Mouse (Mus musculus) embryonic facial prominence, embryonic 15.5 days (tissue): ENCODE measurements at regions not wholly inside any gene's neighbourhood (a gene's known extent, or its start where the extent isn't known, plus 50 kb on each side); places are given as distances from the start of the nearest gene placed in this dataset.
"Not testable (repeated sequence)": the region's sequence is repeated elsewhere in the genome, so short reads cannot be mapped to it uniquely, and the experiment has no call there.

Experiments used
- ATAC-seq: fragments of 200-750 bp; cut with Nextera tagmentation; 2 replicates; pipeline ENCODE4 v1.8.0; 2017; ENCODE audit warnings: low read depth, moderate TSS enrichment; ENCODE audit not compliant: insufficient number of reproducible peaks, low FRiP score, low TSS enrichment
- H3K27ac ChIP-seq: fragments of 300-500 bp; sonication (generic); replicated peaks from 2 replicates; pipeline ENCODE4 v1.5.1; 2015; ENCODE audit warnings: mild to moderate bottlenecking, inconsistent platforms
- H3K27me3 ChIP-seq: fragments of 300-500 bp; sonication (generic); 2 replicates; pipeline ENCODE4 v1.6.1; 2015; ENCODE audit warnings: inconsistent platforms
- H3K36me3 ChIP-seq: fragments of 300-500 bp; sonication (generic); 2 replicates; pipeline ENCODE4 v1.6.1; 2015; ENCODE audit warnings: mild to moderate bottlenecking, inconsistent platforms
- H3K4me1 ChIP-seq: fragments of 300-500 bp; sonication (generic); 2 replicates; pipeline ENCODE4 v1.6.1; 2015; ENCODE audit warnings: inconsistent platforms
- H3K4me2 ChIP-seq: fragments of 300-500 bp; sonication (generic); replicated peaks from 2 replicates; pipeline ENCODE4 v1.6.1; 2015; ENCODE audit warnings: mild to moderate bottlenecking, inconsistent platforms
- H3K4me3 ChIP-seq: fragments of 300-500 bp; sonication (generic); replicated peaks from 2 replicates; pipeline ENCODE4 v1.5.1; 2015; ENCODE audit warnings: mild to moderate bottlenecking, inconsistent platforms
- H3K9ac ChIP-seq: fragments of 300-500 bp; sonication (generic); 2 replicates; pipeline ENCODE4 v1.6.1; 2015; ENCODE audit warnings: inconsistent platforms
- H3K9me3 ChIP-seq: fragments of 300-500 bp; sonication (generic); replicated peaks from 2 replicates; pipeline ENCODE4 v1.6.1; 2016; ENCODE audit warnings: inconsistent platforms
- WGBS: fragments of 180-500 bp; shearing (Covaris S2); methylation state at CpG from one replicate; pipeline ENCODE4 v1.1.7; 2015; 5-methylcytosine and 5-hydroxymethylcytosine counted together

GRCm38 (mm10) chr4:81624111-81624510 is 181.5 kb upstream of the Mpdz start:
- no peak overlapping the region for H3K4me2 ChIP-seq
- H3K36me3 ChIP-seq, result no peaks in the 10 kb centered on the region
- ATAC-seq, result no peak
- no peak overlapping the region for H3K4me3 ChIP-seq
- H3K9ac ChIP-seq, result no peak overlapping the region
- no peak overlapping the region for H3K27ac ChIP-seq
- H3K9me3 ChIP-seq, result no peaks in the 10 kb centered on the region
- 0 out of 2 replicates have a peak, but pooled peaks cover 10% of the 10 kb centered on the region for H3K4me1 ChIP-seq
- no peaks in the 10 kb centered on the region for H3K27me3 ChIP-seq
- WGBS, result 74% methylated on average over 4 of the region's 4 CpGs

- no peaks in the 10 kb centered on the region for H3K27me3 ChIP-seq
- no peaks in the 10 kb centered on the region for H3K36me3 ChIP-seq
- 59% methylated on average over 8 of the region's 8 CpGs for WGBS
- H3K9me3 ChIP-seq, result no peaks in the 10 kb centered on the region
- H3K27ac ChIP-seq, result no peak overlapping the region
- no peak overlapping the region for H3K4me2 ChIP-seq
- 0 out of 2 replicates have a peak, but pooled peaks cover 3% of the 10 kb centered on the region for H3K4me1 ChIP-seq
- H3K4me3 ChIP-seq, result no peak overlapping the region
- ATAC-seq, result no peak; the same call in 1 of the 2 replicates
- H3K9ac ChIP-seq, result no peak overlapping the region
These were observed 178.9 kb upstream of the Mpdz start for GRCm38 (mm10) chr4:81621391-81622137.

- Histone ChIP-seq H3K9me3 (no peaks in the 10 kb centered on the region), H3K27me3 (no peaks in the 10 kb centered on the region), H3K4me3 (no peak overlapping the region), H3K4me2 (no peak overlapping the region), H3K36me3 (no peaks in the 10 kb centered on the region), H3K27ac (no peak overlapping the region), H3K4me1 (no peaks in the 10 kb centered on the region), H3K9ac (no peak overlapping the region)
- no peak for ATAC-seq
- WGBS, result 60% methylated on average over 5 of the region's 5 CpGs
These were observed 174.6 kb upstream of the Mpdz start for GRCm38 (mm10) chr4:81617191-81617590.

- Histone ChIP-seq H3K36me3 (no peaks in the 10 kb centered on the region), H3K9me3 (no peaks in the 10 kb centered on the region), H3K27me3 (no peaks in the 10 kb centered on the region), H3K4me2 (no peak overlapping the region), H3K27ac (no peak overlapping the region), H3K9ac (no peak overlapping the region), H3K4me1 (no peaks in the 10 kb centered on the region), H3K4me3 (no peak overlapping the region)
- 47% methylated on average over 2 of the region's 2 CpGs for WGBS
- ATAC-seq, result no peak
These were observed 168.6 kb upstream of the Mpdz start for GRCm38 (mm10) chr4:81611191-81611590.

GRCm38 (mm10) chr4:81600396-81600795 is 157.8 kb upstream of the Mpdz start:
- Histone ChIP-seq H3K9me3 (no peaks in the 10 kb centered on the region), H3K4me1 (no peaks in the 10 kb centered on the region), H3K27me3 (no peaks in the 10 kb centered on the region), H3K4me2 (no peak overlapping the region), H3K9ac (no peak overlapping the region), H3K36me3 (no peaks in the 10 kb centered on the region), H3K27ac (no peak overlapping the region), H3K4me3 (no peak overlapping the region)
- WGBS, result 86% methylated on average over 5 of the region's 5 CpGs
- no peak for ATAC-seq

- Histone ChIP-seq H3K27ac (no peak overlapping the region), H3K9me3 (no peaks in the 10 kb centered on the region), H3K4me2 (no peak overlapping the region), H3K4me3 (no peak overlapping the region), H3K27me3 (no peaks in the 10 kb centered on the region), H3K9ac (no peak overlapping the region), H3K4me1 (no peaks in the 10 kb centered on the region), H3K36me3 (no peaks in the 10 kb centered on the region)
- 59% methylated on average over 4 of the region's 4 CpGs for WGBS
- ATAC-seq, result peak; percentile 29; the same call in 1 of the 2 replicates
These were observed 154.8 kb upstream of the Mpdz start for GRCm38 (mm10) chr4:81597390-81597789.

GRCm38 (mm10) chr4:81593431-81593830 is 150.8 kb upstream of the Mpdz start:
- WGBS, result 76% methylated on average over 3 of the region's 3 CpGs
- not testable (repeated sequence) for ATAC-seq, H3K9me3 ChIP-seq, H3K27ac ChIP-seq, H3K4me2 ChIP-seq, H3K27me3 ChIP-seq, H3K9ac ChIP-seq, H3K4me1 ChIP-seq, H3K36me3 ChIP-seq, H3K4me3 ChIP-seq

GRCm38 (mm10) chr4:81582546-81582945 is 139.9 kb upstream of the Mpdz start:
- Histone ChIP-seq H3K27me3 (no peaks in the 10 kb centered on the region), H3K9ac (no peak overlapping the region), H3K4me2 (no peak overlapping the region), H3K27ac (no peak overlapping the region), H3K36me3 (no peaks in the 10 kb centered on the region), H3K9me3 (no peaks in the 10 kb centered on the region), H3K4me1 (peaks cover 22% of the 10 kb centered on the region), H3K4me3 (no peak overlapping the region)
- ATAC-seq, result no peak
- WGBS, result 16% methylated on average over 2 of the region's 2 CpGs

- Histone ChIP-seq H3K4me3 (no peak overlapping the region), H3K4me2 (0 out of 2 replicates have a peak overlapping the region, but pooled peaks have one; percentile 25), H3K9ac (no peak overlapping the region), H3K4me1 (peaks cover 22% of the 10 kb centered on the region), H3K27me3 (no peaks in the 10 kb centered on the region), H3K27ac (peak overlapping the region; percentile 85), H3K36me3 (no peaks in the 10 kb centered on the region), H3K9me3 (no peaks in the 10 kb centered on the region)
- WGBS, result 41% methylated on average over 8 of the region's 8 CpGs
- ATAC-seq, result no peak
These were observed 137.9 kb upstream of the Mpdz start for GRCm38 (mm10) chr4:81580553-81580952.

- Histone ChIP-seq H3K9me3 (no peaks in the 10 kb centered on the region), H3K4me3 (no peak overlapping the region), H3K4me2 (peak overlapping the region; percentile 25; the same call in 1 of the 2 replicates), H3K9ac (no peak overlapping the region), H3K36me3 (no peaks in the 10 kb centered on the region), H3K27ac (peak overlapping the region; percentile 85), H3K4me1 (peaks cover 22% of the 10 kb centered on the region), H3K27me3 (no peaks in the 10 kb centered on the region)
- WGBS, result 25% methylated on average over 8 of the region's 8 CpGs
- no peak for ATAC-seq
These were observed 136.9 kb upstream of the Mpdz start for GRCm38 (mm10) chr4:81579389-81580110.

GRCm38 (mm10) chr4:81578981-81579380 is 136.4 kb upstream of the Mpdz start:
- Histone ChIP-seq H3K4me3 (no peak overlapping the region), H3K4me2 (0 out of 2 replicates have a peak overlapping the region, but pooled peaks have one; percentile 6), H3K27me3 (no peaks in the 10 kb centered on the region), H3K9me3 (no peaks in the 10 kb centered on the region), H3K27ac (peak overlapping the region; percentile 85), H3K9ac (no peak overlapping the region), H3K4me1 (peaks cover 22% of the 10 kb centered on the region), H3K36me3 (no peaks in the 10 kb centered on the region)
- 35% methylated on average over 6 of the region's 6 CpGs for WGBS
- ATAC-seq, result peak; percentile 60
